Mouse (Mus musculus) stomach, embryonic 14.5 days (tissue): Measurements from ENCODE around the gene Gm28043. TPM values are rescaled to one million over a fixed set of nuclear protein-coding genes. Genes with fewer than 3 reads are reported as not detected.
A peak's percentile ranks its signal among the peaks of the same experiment; 100 is the strongest.

Experiments used
- ATAC-seq: fragments of 200-750 bp; cut with Nextera tagmentation; 2 replicates; pipeline ENCODE4 v1.8.0; 2017; ENCODE audit warnings: low read depth, moderate TSS enrichment; ENCODE audit not compliant: insufficient number of reproducible peaks, insufficient read depth, low FRiP score
- H3K27ac ChIP-seq: fragments of 300-500 bp; sonication (generic); 2 replicates; pipeline ENCODE4 v1.5.1; 2014; ENCODE audit warnings: mild to moderate bottlenecking, low read length, moderate library complexity, mixed read lengths
- H3K27me3 ChIP-seq: fragments of 300-500 bp; sonication (generic); 2 replicates; pipeline ENCODE4 v1.6.1; 2014; ENCODE audit warnings: low read length, control low read depth, mixed read lengths; ENCODE audit not compliant: control insufficient read depth, insufficient read depth
- H3K36me3 ChIP-seq: fragments of 300-500 bp; sonication (generic); 2 replicates; pipeline ENCODE4 v1.6.1; 2014; ENCODE audit warnings: mild to moderate bottlenecking, control low read depth, low read length, moderate library complexity, mixed read lengths; ENCODE audit not compliant: control insufficient read depth, insufficient read depth
- H3K4me1 ChIP-seq: fragments of 300-500 bp; sonication (generic); 2 replicates; pipeline ENCODE4 v1.6.1; 2014; ENCODE audit warnings: low read length, control low read depth, mixed read lengths; ENCODE audit not compliant: control insufficient read depth, insufficient read depth
- H3K4me2 ChIP-seq: fragments of 300-500 bp; sonication (generic); replicated peaks from 2 replicates; pipeline ENCODE4 v1.6.1; 2014; ENCODE audit warnings: low read depth, low read length, control low read depth
- H3K4me3 ChIP-seq: fragments of 300-500 bp; sonication (generic); 2 replicates; pipeline ENCODE4 v1.5.1; 2014; ENCODE audit warnings: low read depth, low read length, control low read depth
- H3K9ac ChIP-seq: fragments of 300-500 bp; sonication (generic); replicated peaks from 2 replicates; pipeline ENCODE4 v1.6.1; 2014; ENCODE audit warnings: low read depth, mild to moderate bottlenecking, control low read depth, low read length, moderate library complexity, mixed read lengths
- H3K9me3 ChIP-seq: fragments of 300-500 bp; sonication (generic); 2 replicates; pipeline ENCODE4 v1.6.1; 2016; ENCODE audit warnings: low read depth, low read length, control low read depth; ENCODE audit not compliant: control insufficient read depth
- WGBS: fragments of 180-500 bp; shearing (Covaris S2); extraction: QIAGEN DNeasy Blood & Tissue Kit; methylation state at CpG from one replicate; pipeline ENCODE4 v1.1.7; 2014; 5-methylcytosine and 5-hydroxymethylcytosine counted together
- polyA plus RNA-seq: library from polyadenylated mRNA; unstranded; fragments of >200 nt; fragmentation: Nextera tagmentation; extraction: Ambion mirVana; gene quantifications from 2 replicates; pipeline ENCODE4 v1.2.1, GENCODE M21; 2014

Gene Gm28043
- polyA plus RNA-seq, 1 experiment from 2014 or later, result 2.7 TPM

- Histone ChIP-seq H3K36me3 (peaks cover 51% of the 10 kb centered on the region), H3K9ac (no peak overlapping the region), H3K4me3 (no peak overlapping the region), H3K27ac (no peak overlapping the region), H3K4me2 (no peak overlapping the region), H3K4me1 (peaks cover 4% of the 10 kb centered on the region; the same call in 1 of the 2 replicates), H3K27me3 (no peaks in the 10 kb centered on the region), H3K9me3 (no peaks in the 10 kb centered on the region)
- WGBS, result 86% methylated on average over 6 of the region's 6 CpGs
- no peak for ATAC-seq
Observed at GRCm38 (mm10) chr17:29679038-29679767, 64.5 kb downstream of the Gm28043 start.

GRCm38 (mm10) chr17:29680174-29680573 lies 65.5 kb downstream of the Gm28043 start:
- no peak overlapping the region for H3K4me2 ChIP-seq
- H3K4me1 ChIP-seq, result peaks cover 4% of the 10 kb centered on the region; the same call in 1 of the 2 replicates
- H3K9me3 ChIP-seq, result no peaks in the 10 kb centered on the region
- H3K4me3 ChIP-seq, result no peak overlapping the region
- H3K9ac ChIP-seq, result no peak overlapping the region
- H3K36me3 ChIP-seq, result peaks cover 54% of the 10 kb centered on the region
- ATAC-seq, result peak; percentile 69; the same call in 1 of the 2 replicates
- peak overlapping the region; percentile 44; the same call in 1 of the 2 replicates for H3K27ac ChIP-seq
- WGBS, result 42% methylated on average over 2 of the region's 2 CpGs
- H3K27me3 ChIP-seq, result no peaks in the 10 kb centered on the region

GRCm38 (mm10) chr17:29680921-29681320 lies 66.2 kb downstream of the Gm28043 start:
- Histone ChIP-seq H3K4me3 (no peak overlapping the region), H3K9ac (no peak overlapping the region), H3K4me2 (no peak overlapping the region), H3K27me3 (no peaks in the 10 kb centered on the region), H3K27ac (peak overlapping the region; percentile 44; the same call in 1 of the 2 replicates), H3K4me1 (peaks cover 4% of the 10 kb centered on the region; the same call in 1 of the 2 replicates), H3K36me3 (peaks cover 57% of the 10 kb centered on the region), H3K9me3 (no peaks in the 10 kb centered on the region)
- 82% methylated on average over 2 of the region's 2 CpGs for WGBS
- no peak for ATAC-seq

- no peak overlapping the region for H3K4me2 ChIP-seq
- peaks cover 4% of the 10 kb centered on the region; the same call in 1 of the 2 replicates for H3K4me1 ChIP-seq
- H3K27me3 ChIP-seq, result no peaks in the 10 kb centered on the region
- no peak for ATAC-seq
- no peaks in the 10 kb centered on the region for H3K9me3 ChIP-seq
- peaks cover 57% of the 10 kb centered on the region for H3K36me3 ChIP-seq
- WGBS, result 96% methylated on average over 9 of the region's 9 CpGs
- H3K27ac ChIP-seq, result no peak overlapping the region
- no peak overlapping the region for H3K9ac ChIP-seq
- H3K4me3 ChIP-seq, result no peak overlapping the region
Observed at GRCm38 (mm10) chr17:29681669-29682068, 67.0 kb downstream of the Gm28043 start.

- no peaks in the 10 kb centered on the region for H3K9me3 ChIP-seq
- no peak overlapping the region for H3K27ac ChIP-seq
- WGBS, result 90% methylated on average over 7 of the region's 7 CpGs
- H3K9ac ChIP-seq, result no peak overlapping the region
- no peak overlapping the region for H3K4me3 ChIP-seq
- no peak overlapping the region for H3K4me2 ChIP-seq
- peaks cover 57% of the 10 kb centered on the region for H3K36me3 ChIP-seq
- ATAC-seq, result no peak
- H3K4me1 ChIP-seq, result peaks cover 4% of the 10 kb centered on the region; the same call in 1 of the 2 replicates
- H3K27me3 ChIP-seq, result no peaks in the 10 kb centered on the region
Observed at GRCm38 (mm10) chr17:29682261-29682660, 67.6 kb downstream of the Gm28043 start.

GRCm38 (mm10) chr17:29683127-29683526 lies 68.5 kb downstream of the Gm28043 start:
- Histone ChIP-seq H3K4me3 (no peak overlapping the region), H3K9me3 (no peaks in the 10 kb centered on the region), H3K36me3 (peaks cover 59% of the 10 kb centered on the region), H3K9ac (no peak overlapping the region), H3K4me2 (no peak overlapping the region), H3K27ac (no peak overlapping the region), H3K27me3 (no peaks in the 10 kb centered on the region), H3K4me1 (peaks cover 4% of the 10 kb centered on the region; the same call in 1 of the 2 replicates)
- no peak for ATAC-seq
- WGBS, result 73% methylated on average over 2 of the region's 2 CpGs

DNA sequence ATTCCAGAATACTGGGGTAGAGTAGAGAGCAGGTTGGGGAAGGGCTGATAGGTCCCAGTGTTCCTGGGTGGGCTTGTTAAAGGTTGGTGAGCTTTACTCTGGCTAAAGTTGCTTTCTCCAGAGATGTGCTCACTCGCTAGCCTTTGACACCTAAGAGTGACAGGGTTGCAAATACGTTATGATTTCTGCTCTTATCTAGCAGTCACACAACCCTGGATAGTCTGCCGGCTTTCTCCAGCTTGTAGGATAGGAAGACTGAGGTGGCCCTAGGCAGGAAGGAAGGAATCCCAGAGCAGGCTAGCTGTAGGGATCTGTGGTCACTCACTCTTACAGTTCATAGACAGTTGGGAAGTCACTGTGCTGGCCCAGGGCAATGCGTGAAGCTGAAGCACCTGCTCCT lies 69.6 kb downstream of the Gm28043 start:
- H3K4me3 ChIP-seq, result no peak overlapping the region
- peaks cover 1% of the 10 kb centered on the region; the same call in 1 of the 2 replicates for H3K4me1 ChIP-seq
- no peaks in the 10 kb centered on the region for H3K27me3 ChIP-seq
- no peak overlapping the region for H3K27ac ChIP-seq
- no peak overlapping the region for H3K9ac ChIP-seq
- no peak overlapping the region for H3K4me2 ChIP-seq
- H3K36me3 ChIP-seq, result peaks cover 66% of the 10 kb centered on the region
- ATAC-seq, result no peak
- 87% methylated on average over 4 of the region's 4 CpGs for WGBS
- no peaks in the 10 kb centered on the region for H3K9me3 ChIP-seq

- Histone ChIP-seq H3K27ac (no peak overlapping the region), H3K4me3 (no peak overlapping the region), H3K27me3 (no peaks in the 10 kb centered on the region), H3K36me3 (peaks cover 67% of the 10 kb centered on the region), H3K9me3 (no peaks in the 10 kb centered on the region), H3K4me1 (no peaks in the 10 kb centered on the region), H3K9ac (no peak overlapping the region), H3K4me2 (no peak overlapping the region)
- no peak for ATAC-seq
- WGBS, result 95% methylated on average over 5 of the region's 5 CpGs
Observed at GRCm38 (mm10) chr17:29686771-29687170, 72.1 kb downstream of the Gm28043 start.
